Mouse (Mus musculus): Measurements from ENCODE around the gene Rhov. TPM values are rescaled to one million over a fixed set of nuclear protein-coding genes. Genes with fewer than 3 reads are reported as not detected.
A peak's percentile ranks its signal among the peaks of the same experiment; 100 is the strongest.

Gene Rhov
- 0.08 and 0.16 TPM in 2 replicates for polyA plus RNA-seq (2015; fragmentation: Nextera tagmentation; extraction: Ambion mirVana)

DNA sequence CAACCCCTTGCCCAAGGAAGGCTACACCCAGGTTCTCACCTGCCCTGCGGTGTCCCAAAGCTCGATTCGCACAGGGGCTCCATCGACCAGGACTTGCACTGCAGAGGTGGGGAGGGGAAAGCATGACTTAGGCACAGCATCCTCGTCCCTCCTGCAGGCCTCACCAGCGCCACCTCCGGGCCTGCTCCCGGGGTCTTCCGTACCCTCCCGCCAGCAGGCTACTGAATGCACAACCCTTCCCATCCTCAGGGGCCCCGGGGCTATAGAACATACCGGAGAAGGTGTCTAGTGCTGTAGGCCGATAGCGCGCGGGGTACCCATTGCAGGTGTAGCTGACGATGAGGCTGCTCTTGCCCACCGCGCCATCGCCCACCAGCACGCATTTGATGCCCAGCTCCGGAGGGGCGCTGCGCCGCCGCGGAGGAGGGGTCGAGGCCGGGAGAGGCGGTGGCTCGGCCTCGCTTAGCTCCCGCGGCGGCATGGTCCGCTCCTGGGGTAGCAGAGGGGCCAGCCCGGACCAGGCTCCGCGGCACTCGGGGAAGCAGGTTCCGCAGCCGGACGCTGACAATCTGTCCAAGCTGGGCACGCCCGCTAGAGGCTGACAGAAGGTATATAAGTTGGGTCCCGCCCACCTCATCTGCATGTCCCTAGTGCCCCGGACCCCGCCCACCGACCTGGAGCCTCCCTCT is at the start of gene Rhov:
Rhov (minus strand) TSS at position 630 of the 689 bp plus-strand sequence.
- DNase-seq, result peak; percentile 67
- Histone ChIP-seq H3K9me3 (replicated peaks) (no peaks in the 10 kb centered on the region), H3K27me3 (peaks cover 33% of the 10 kb centered on the region), H3K9ac (peak within 1 kb of the TSS; percentile 61), H3K4me2 (peak within 1 kb of the TSS; percentile 90), H3K4me3 (replicated peaks) (peak within 1 kb of the TSS; percentile 60), H3K27ac (no peak within 1 kb of the TSS), H3K36me3 (no peaks in the 10 kb centered on the region), H3K4me1 (replicated peaks) (peaks cover 10% of the 10 kb centered on the region)
- WGBS (ENCODE audit: insufficient replicate concordance), result 2% methylated on average over 47 of the region's 49 CpGs
- ATAC-seq (ENCODE audit: low read depth), result peak; percentile 80

DNA sequence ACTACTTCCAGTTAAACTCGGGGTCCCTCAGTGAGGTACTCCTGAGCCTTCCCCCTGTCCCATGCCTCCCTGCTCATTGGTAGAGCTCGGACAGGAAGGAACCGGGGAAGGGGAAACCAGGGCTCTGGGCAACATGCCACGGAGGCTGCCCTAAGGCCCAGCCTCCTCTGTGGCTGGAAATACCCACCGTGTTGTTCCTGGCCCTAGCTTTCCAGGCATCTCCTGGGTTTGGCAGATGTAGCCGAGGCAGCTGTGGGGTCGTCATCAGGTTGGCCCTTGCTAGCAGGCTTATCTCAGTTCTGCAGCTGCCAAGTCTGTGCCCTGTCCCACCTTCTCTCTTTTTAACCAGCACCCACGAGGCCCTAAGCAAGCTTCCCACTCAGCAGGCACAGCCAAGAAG is 49.5 kb upstream of the Rhov start:
- 32% methylated on average over 8 of the region's 8 CpGs for WGBS (ENCODE audit: insufficient replicate concordance)
- no peak for DNase-seq
- H3K9me3 ChIP-seq (replicated peaks), result no peaks in the 10 kb centered on the region
- H3K4me1 ChIP-seq (replicated peaks), result peaks cover 67% of the 10 kb centered on the region
- no peak overlapping the region for H3K4me3 ChIP-seq (replicated peaks)
- peak overlapping the region; percentile 60 for H3K27ac ChIP-seq
- ATAC-seq (ENCODE audit: low read depth), result peak; percentile 75
- H3K36me3 ChIP-seq, result no peaks in the 10 kb centered on the region
- peaks cover 56% of the 10 kb centered on the region for H3K27me3 ChIP-seq
- H3K9ac ChIP-seq, result peak overlapping the region; percentile 70
- peak overlapping the region; percentile 80 for H3K4me2 ChIP-seq

DNA sequence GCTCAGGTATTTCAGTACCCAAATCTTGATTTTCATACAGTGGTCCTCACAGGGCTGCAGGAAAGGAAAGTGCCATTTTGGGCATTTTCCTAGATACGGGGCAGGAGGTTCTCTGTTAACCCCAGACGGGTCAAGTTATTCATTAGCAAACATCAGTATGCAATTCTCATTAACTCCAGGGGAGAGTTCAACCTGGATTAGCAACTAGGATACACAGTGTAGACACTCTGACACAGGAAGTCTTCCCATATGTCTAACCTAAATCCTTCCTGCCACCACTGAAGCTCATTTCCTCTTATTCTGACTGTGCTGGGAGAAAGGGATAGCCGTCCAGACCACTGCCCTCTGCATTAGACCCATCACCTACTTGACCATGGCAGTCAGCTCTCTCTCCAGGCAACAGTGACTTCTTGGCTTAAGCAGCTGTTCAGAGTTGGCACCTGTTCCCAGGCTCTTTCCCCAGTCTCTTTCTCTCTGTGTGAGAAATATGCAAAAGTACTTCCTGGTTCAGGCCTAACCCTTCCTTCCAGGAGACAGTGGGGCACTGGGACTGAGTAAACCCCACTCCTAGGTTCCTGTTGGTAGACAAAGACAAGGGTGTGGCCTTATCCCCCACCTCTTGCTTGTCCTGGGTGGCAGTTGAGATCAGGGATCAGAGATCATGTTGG is 47.1 kb upstream of the Rhov start:
- Histone ChIP-seq H3K27me3 (peaks cover 32% of the 10 kb centered on the region), H3K4me1 (replicated peaks) (peaks cover 45% of the 10 kb centered on the region), H3K4me3 (replicated peaks) (no peak overlapping the region), H3K36me3 (no peaks in the 10 kb centered on the region), H3K4me2 (no peak overlapping the region), H3K9ac (no peak overlapping the region), H3K27ac (0 out of 2 replicates have a peak overlapping the region, but pooled peaks have one; percentile 6), H3K9me3 (replicated peaks) (no peaks in the 10 kb centered on the region)
- no peak for DNase-seq
- 66% methylated on average over 3 of the region's 3 CpGs for WGBS (ENCODE audit: insufficient replicate concordance)
- no peak for ATAC-seq (ENCODE audit: low read depth)

DNA sequence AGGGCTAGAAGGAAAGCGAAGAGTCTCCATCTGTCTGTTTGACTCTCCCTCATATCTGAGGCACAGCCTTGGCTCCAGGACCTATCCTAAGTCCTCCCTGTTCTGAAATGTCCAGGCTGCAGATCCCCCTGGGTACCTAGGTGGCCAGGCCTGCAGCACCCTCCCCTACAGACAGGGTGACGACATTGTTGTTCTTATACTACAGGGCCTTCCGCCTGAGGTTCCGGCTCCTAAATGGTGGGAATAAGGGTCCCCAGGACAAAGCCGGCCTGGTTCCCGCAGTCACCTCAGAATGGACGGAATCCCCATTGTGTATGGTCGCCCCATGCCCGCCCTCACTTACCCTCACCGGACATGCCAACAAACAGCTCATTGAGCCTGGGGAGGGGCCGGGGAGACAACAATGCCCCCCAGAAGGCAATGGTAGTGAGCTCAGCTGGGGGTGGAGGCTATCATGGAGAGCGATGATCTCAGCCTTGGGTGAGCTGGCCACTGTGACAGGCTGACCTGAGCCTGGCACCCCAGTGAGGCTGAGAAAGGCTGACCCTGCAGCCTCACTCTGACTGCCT is 43.8 kb upstream of the Rhov start:
- Histone ChIP-seq H3K9ac (no peak overlapping the region), H3K4me2 (no peak overlapping the region), H3K27me3 (no peaks in the 10 kb centered on the region; the same call in 1 of the 2 replicates), H3K27ac (no peak overlapping the region), H3K4me3 (replicated peaks) (no peak overlapping the region), H3K36me3 (no peaks in the 10 kb centered on the region), H3K9me3 (replicated peaks) (no peaks in the 10 kb centered on the region), H3K4me1 (replicated peaks) (peaks cover 16% of the 10 kb centered on the region)
- WGBS (ENCODE audit: insufficient replicate concordance), result 64% methylated on average over 12 of the region's 12 CpGs
- ATAC-seq (ENCODE audit: low read depth), result 0 out of 2 replicates have a peak, but pooled peaks have one; percentile 4
- no peak for DNase-seq

DNA sequence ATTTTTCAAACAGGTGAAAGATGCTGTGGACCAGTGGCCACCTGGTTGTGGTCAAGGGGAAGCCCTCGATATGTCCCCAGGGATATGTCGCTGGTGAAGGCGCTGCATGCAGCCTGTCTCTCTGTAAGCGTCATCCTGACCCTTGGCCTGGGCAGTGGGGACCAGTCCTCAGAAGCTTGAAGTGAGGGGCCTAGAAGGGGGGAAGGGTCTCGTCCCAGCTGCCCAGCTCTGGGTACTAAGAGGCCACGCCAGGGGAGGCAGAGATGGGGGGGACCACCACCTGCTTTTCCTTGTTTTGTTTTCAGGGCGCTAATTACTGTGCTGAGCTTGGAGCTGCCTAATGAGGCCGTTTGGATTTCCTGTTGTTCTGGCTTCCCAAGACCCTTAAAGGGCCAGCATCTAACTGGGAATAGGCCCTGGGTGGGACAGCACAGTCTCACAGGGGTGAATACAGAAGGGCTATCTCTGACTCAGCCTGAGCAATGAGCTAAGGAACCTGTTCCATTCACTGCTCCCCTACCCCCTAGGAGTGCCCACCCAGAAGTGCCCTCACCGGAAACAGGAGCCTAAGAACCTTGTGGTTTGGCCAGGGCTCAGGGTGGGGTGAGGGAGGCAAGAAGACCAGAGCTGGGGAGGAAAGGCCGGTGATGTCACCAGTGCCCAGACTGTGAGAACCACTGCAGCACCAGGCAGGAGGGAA is 42.9 kb upstream of the Rhov start:
- H3K4me2 ChIP-seq, result no peak overlapping the region
- ATAC-seq (ENCODE audit: low read depth), result no peak
- 44% methylated on average over 10 of the region's 10 CpGs for WGBS (ENCODE audit: insufficient replicate concordance)
- no peaks in the 10 kb centered on the region for H3K36me3 ChIP-seq
- H3K9ac ChIP-seq, result no peak overlapping the region
- peaks cover 12% of the 10 kb centered on the region for H3K4me1 ChIP-seq (replicated peaks)
- DNase-seq, result no peak
- H3K27me3 ChIP-seq, result no peaks in the 10 kb centered on the region; the same call in 1 of the 2 replicates
- H3K27ac ChIP-seq, result no peak overlapping the region
- no peaks in the 10 kb centered on the region for H3K9me3 ChIP-seq (replicated peaks)
- H3K4me3 ChIP-seq (replicated peaks), result no peak overlapping the region

DNA sequence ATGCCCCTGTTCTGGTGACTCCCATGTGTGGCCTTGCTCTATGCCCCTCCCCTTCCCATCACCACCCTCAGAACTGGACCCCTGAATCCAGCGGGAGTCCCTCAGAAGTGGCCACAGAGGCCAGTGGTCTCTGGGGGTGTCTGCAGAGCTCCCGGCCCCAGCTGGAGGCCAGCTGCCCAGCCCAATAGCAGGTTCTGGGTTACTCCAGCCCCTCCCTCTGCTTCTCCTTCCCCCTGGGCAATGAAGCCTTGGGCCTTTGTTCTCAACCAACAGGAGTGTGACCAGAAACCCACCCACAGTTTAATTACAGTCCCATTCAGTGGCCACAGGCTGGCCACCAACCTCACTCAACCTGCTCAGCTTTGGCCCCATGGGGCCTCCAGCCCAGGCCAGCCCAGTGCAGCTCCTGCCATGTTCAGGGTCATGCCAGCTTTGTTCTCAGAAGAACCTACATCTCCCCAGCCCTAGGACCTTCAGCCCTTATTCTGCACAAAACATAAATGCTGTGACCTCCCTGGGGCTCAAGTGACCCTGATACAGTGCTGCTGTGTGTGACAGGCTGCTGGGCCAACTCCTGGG is 41.4 kb upstream of the Rhov start:
- H3K27me3 ChIP-seq, result no peaks in the 10 kb centered on the region; the same call in 1 of the 2 replicates
- WGBS (ENCODE audit: insufficient replicate concordance), result 56% methylated on average over 2 of the region's 2 CpGs
- no peak overlapping the region; the same call in 1 of the 2 replicates for H3K27ac ChIP-seq
- H3K4me1 ChIP-seq (replicated peaks), result 0 out of 2 replicates have a peak, but pooled peaks cover 4% of the 10 kb centered on the region
- H3K9me3 ChIP-seq (replicated peaks), result no peaks in the 10 kb centered on the region
- DNase-seq, result no peak
- no peak overlapping the region for H3K4me3 ChIP-seq (replicated peaks)
- no peaks in the 10 kb centered on the region for H3K36me3 ChIP-seq
- no peak overlapping the region for H3K9ac ChIP-seq
- H3K4me2 ChIP-seq, result no peak overlapping the region
- ATAC-seq (ENCODE audit: low read depth), result no peak

DNA sequence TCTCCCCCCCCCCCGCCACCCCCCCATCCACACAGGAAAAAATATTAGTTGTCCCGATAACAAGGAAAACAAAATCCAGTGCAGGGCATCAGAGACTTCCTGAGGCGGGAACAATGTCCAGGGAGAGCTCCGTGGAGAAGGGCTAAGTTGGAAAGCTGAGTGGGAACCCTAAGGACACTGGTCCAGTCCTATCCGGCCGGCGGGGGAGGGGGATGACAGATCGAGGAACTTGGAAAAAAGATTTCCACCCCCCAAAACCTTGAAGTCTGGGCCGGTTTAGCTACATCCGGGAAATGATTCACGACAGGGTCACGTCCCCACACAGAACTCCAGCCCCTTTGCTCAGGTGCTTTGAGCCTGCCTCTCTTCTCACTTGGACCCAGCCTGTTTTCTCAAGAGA is 40.5 kb upstream of the Rhov start:
- 47% methylated on average over 12 of the region's 12 CpGs for WGBS (ENCODE audit: insufficient replicate concordance)
- no peaks in the 10 kb centered on the region; the same call in 1 of the 2 replicates for H3K27me3 ChIP-seq
- ATAC-seq (ENCODE audit: low read depth), result no peak

DNA sequence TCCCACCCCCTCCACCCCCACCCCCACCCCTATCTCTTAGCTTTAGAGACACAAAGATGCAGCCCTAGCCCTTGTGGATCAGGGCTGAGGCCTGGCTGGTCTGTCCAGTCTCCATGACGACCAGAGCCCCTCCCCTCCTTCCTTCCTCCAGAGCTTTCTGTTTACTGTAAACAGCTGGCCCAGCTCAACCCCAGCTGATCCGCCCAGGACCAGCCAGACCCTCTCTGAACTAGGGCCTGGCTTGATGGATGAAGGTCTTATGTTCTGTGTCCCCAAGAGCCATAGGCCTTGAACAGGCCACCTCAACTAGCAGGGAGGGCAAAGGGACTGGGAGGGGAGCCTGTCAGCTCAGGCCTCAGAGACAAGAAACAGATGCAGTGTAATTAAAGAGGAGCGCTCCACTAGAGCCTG is 33.7 kb upstream of the Rhov start:
- Histone ChIP-seq H3K27me3 (no peaks in the 10 kb centered on the region), H3K36me3 (no peaks in the 10 kb centered on the region), H3K4me3 (replicated peaks) (no peak overlapping the region), H3K27ac (peak overlapping the region; percentile 83), H3K9me3 (replicated peaks) (no peaks in the 10 kb centered on the region), H3K4me1 (replicated peaks) (peaks cover 65% of the 10 kb centered on the region), H3K9ac (peak overlapping the region; percentile 4; the same call in 1 of the 2 replicates), H3K4me2 (peak overlapping the region; percentile 32; the same call in 1 of the 2 replicates)
- DNase-seq, result no peak
- peak; percentile 42 for ATAC-seq (ENCODE audit: low read depth)
- WGBS (ENCODE audit: insufficient replicate concordance), result 40% methylated on average over 3 of the region's 3 CpGs

More for the DNA sequence above, 40.5 kb upstream of the Rhov start:
- no peak overlapping the region for H3K4me2 ChIP-seq
- no peak overlapping the region; the same call in 1 of the 2 replicates for H3K27ac ChIP-seq
- 0 out of 2 replicates have a peak, but pooled peaks cover 4% of the 10 kb centered on the region for H3K4me1 ChIP-seq (replicated peaks)
- no peak for DNase-seq
- no peak overlapping the region for H3K4me3 ChIP-seq (replicated peaks)
- no peak overlapping the region for H3K9ac ChIP-seq
- H3K36me3 ChIP-seq, result no peaks in the 10 kb centered on the region
- H3K9me3 ChIP-seq (replicated peaks), result no peaks in the 10 kb centered on the region

DNA sequence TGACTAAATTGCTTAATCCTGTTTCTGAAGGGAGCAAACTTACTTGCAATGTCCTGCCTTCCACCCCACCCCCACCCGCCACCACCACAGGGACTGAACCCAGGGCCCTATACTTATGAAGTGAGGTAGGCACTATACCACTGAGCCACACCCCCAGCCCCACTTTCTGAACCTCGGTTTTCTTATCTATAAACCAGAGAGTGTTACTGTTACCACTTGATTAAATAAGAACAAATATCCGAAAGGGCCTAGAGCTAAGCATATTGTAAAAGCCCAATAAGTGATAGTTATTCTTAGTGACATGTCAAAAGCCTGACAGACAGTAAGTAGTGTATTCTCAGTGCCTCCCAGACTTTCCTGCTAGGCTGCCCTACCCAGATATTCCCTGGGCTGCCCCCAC is 33.3 kb upstream of the Rhov start:
- no peak overlapping the region for H3K9ac ChIP-seq
- 20% methylated on average over 3 of the region's 3 CpGs for WGBS (ENCODE audit: insufficient replicate concordance)
- peaks cover 70% of the 10 kb centered on the region for H3K4me1 ChIP-seq (replicated peaks)
- no peak for DNase-seq
- no peak overlapping the region for H3K4me2 ChIP-seq
- H3K4me3 ChIP-seq (replicated peaks), result no peak overlapping the region
- no peaks in the 10 kb centered on the region for H3K36me3 ChIP-seq
- H3K9me3 ChIP-seq (replicated peaks), result no peaks in the 10 kb centered on the region
- no peaks in the 10 kb centered on the region for H3K27me3 ChIP-seq
- H3K27ac ChIP-seq, result peak overlapping the region; percentile 83
- ATAC-seq (ENCODE audit: low read depth), result peak; percentile 62

DNA sequence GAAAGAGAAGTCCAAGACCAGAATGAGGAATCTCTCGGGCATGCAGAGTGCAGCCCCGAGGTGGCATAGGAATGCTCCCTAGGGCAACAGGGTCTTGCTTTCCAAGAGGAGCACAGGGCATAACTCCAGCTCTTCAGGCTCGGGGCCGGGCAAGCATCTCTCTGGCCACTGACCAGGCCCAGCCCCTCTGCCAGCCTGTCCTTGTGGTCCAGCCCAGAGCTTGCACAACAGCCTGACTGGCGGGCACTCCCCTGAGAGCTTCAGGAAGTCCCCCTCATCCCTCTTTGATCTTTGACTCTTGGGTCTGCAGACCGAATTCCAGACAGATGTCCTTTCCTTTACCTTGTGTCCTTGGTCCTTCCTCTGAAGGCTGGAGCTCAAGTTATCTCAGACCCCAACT is 31.8 kb upstream of the Rhov start:
- WGBS (ENCODE audit: insufficient replicate concordance), result 57% methylated on average over 6 of the region's 6 CpGs
- H3K27me3 ChIP-seq, result no peaks in the 10 kb centered on the region
- H3K4me3 ChIP-seq (replicated peaks), result no peak overlapping the region
- no peak overlapping the region for H3K9ac ChIP-seq
- peaks cover 12% of the 10 kb centered on the region for H3K36me3 ChIP-seq
- H3K9me3 ChIP-seq (replicated peaks), result no peaks in the 10 kb centered on the region
- DNase-seq (no peak), ATAC-seq (ENCODE audit: low read depth) (no peak)
- H3K4me1 ChIP-seq (replicated peaks), result peaks cover 79% of the 10 kb centered on the region
- H3K4me2 ChIP-seq, result no peak overlapping the region
- peak overlapping the region; percentile 23; the same call in 1 of the 2 replicates for H3K27ac ChIP-seq

Measured in liver, embryonic 13.5 days (tissue).